Mouse (Mus musculus) C2C12 (cell line): ENCODE results near the gene Elmo2. TPM values are rescaled to one million over a fixed set of nuclear protein-coding genes. Genes with fewer than 3 reads are reported as not detected.

Experiments
- H3K27me3 ChIP-seq: one replicate; pipeline ENCODE4 v1.6.1; 2011; ENCODE audit not compliant: control insufficient read depth, insufficient read depth, insufficient read length
- H3K36me3 ChIP-seq: one replicate; pipeline ENCODE4 v1.6.1; 2011; ENCODE audit not compliant: control insufficient read depth, insufficient read depth
- H3K4me3 ChIP-seq: one replicate; pipeline ENCODE4 v1.5.1; 2011; ENCODE audit warnings: mild to moderate bottlenecking, control low read depth; ENCODE audit not compliant: poor library complexity, insufficient read depth, severe bottlenecking
- H3K79me2 ChIP-seq: one replicate; pipeline ENCODE4 v1.6.1; 2011; ENCODE audit not compliant: control insufficient read depth, insufficient read depth
- H3K79me3 ChIP-seq: one replicate; pipeline ENCODE4 v1.6.1; 2011; ENCODE audit warnings: low read depth, control low read depth
- H3ac ChIP-seq: one replicate; pipeline ENCODE3; 2011; ENCODE audit warnings: low read depth; ENCODE audit not compliant: control insufficient read depth, insufficient read length
- CEBPB ChIP-seq: IDR thresholded peaks from one replicate; pipeline ENCODE4 v1.6.1; 2011; ENCODE audit warnings: low read depth, mild to moderate bottlenecking, control low read depth, moderate library complexity
- CTCF ChIP-seq: IDR thresholded peaks from one replicate; pipeline ENCODE4 v1.5.1; 2011; ENCODE audit not compliant: control insufficient read depth, insufficient read depth, insufficient read length
- FOSL1 ChIP-seq: IDR thresholded peaks from one replicate; pipeline ENCODE4 v1.8.0; 2011; ENCODE audit warnings: mild to moderate bottlenecking, low read length; ENCODE audit not compliant: poor library complexity, insufficient read depth, severe bottlenecking
- MAX ChIP-seq: IDR thresholded peaks from one replicate; pipeline ENCODE4 v1.6.1; 2011; ENCODE audit warnings: mild to moderate bottlenecking, control low read depth
- MYOD1 ChIP-seq: IDR thresholded peaks from one replicate; pipeline ENCODE4 v1.6.1; 2011; ENCODE audit warnings: low read depth; ENCODE audit not compliant: control insufficient read depth, insufficient read length
- MYOG ChIP-seq: IDR thresholded peaks from one replicate; pipeline ENCODE4 v1.6.1; 2011; ENCODE audit not compliant: control insufficient read depth, insufficient read length; ENCODE audit errors: extremely low read depth
- USF1 ChIP-seq: IDR thresholded peaks from one replicate; pipeline ENCODE4 v1.6.1; 2011; ENCODE audit warnings: low read depth, mild to moderate bottlenecking, control low read depth, moderate library complexity
- polyA plus RNA-seq: library from polyadenylated mRNA; unstranded; fragments of >200 nt; fragmentation: generic; extraction: Trizol; gene quantifications from one replicate; pipeline ENCODE4 v1.2.1, GENCODE M21; 2012; ENCODE audit warnings: missing spikeins

Elmo2 gene
- polyA plus RNA-seq, 1 experiment = 26.4 TPM

DNA sequence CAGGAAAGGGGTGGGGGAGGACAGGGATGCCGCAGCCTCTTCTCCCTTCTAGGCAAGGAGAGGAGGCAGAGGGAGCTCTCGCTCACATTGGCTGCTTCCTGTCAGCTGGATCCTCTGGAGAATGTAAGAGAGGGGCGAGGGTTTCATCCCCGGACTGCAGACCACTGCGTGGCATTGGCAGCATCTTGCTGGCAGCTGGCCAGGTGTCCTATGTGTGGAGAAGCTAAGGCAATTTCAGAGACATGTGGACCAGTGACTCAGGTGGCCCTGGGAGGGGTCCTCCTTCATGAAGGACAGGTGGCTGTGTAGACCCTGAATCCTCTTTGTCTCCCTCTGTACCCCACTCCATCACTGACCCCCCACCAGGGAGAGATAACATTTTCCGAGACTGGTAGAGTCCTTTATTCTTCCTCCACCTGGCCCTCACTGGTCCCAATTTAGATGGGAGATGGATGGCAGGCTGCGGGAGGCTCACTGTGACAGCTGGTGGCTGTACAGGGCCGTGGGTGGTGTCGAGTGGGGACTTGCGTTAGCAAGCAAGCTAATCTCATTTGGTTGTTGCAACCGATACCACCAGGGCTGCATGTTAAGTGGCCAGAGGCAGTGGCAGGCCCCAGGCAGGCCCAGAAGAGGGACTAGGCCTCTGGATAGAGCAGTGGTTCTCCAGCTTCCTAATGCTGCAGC lies 69.0 kb downstream of the Elmo2 start:
- Histone ChIP-seq H3K79me3 (no peaks in the 10 kb centered on the region), H3K36me3 (no peaks in the 10 kb centered on the region), H3K4me3 (no peak overlapping the region), H3ac (no peak overlapping the region), H3K27me3 (peaks cover 58% of the 10 kb centered on the region), H3K79me2 (no peaks in the 10 kb centered on the region)
- TF ChIP-seq MAX (no peak), FOSL1 (no peak), CEBPB (no peak), CTCF (no peak), MYOG (no peak), USF1 (no peak), MYOD1 (no peak)

GRCm38 (mm10) chr2:165256213-165256612 lies 70.1 kb downstream of the Elmo2 start:
- Histone ChIP-seq H3ac (no peak overlapping the region), H3K27me3 (peaks cover 66% of the 10 kb centered on the region), H3K79me3 (no peaks in the 10 kb centered on the region), H3K79me2 (no peaks in the 10 kb centered on the region), H3K4me3 (no peak overlapping the region), H3K36me3 (no peaks in the 10 kb centered on the region)
- TF ChIP-seq MYOG = no peak
- TF ChIP-seq MYOD1 = no peak
- no peak for TF ChIP-seq FOSL1
- TF ChIP-seq MAX = no peak
- TF ChIP-seq USF1 = no peak
- TF ChIP-seq CTCF = no peak
- no peak for TF ChIP-seq CEBPB

GRCm38 (mm10) chr2:165253867-165254266 lies 72.4 kb downstream of the Elmo2 start:
- H3ac ChIP-seq = no peak overlapping the region
- H3K79me3 ChIP-seq = no peaks in the 10 kb centered on the region
- H3K36me3 ChIP-seq = no peaks in the 10 kb centered on the region
- no peak overlapping the region for H3K4me3 ChIP-seq
- peaks cover 69% of the 10 kb centered on the region for H3K27me3 ChIP-seq
- no peaks in the 10 kb centered on the region for H3K79me2 ChIP-seq
- TF ChIP-seq CTCF (no peak), FOSL1 (no peak)

- no peaks in the 10 kb centered on the region for H3K36me3 ChIP-seq
- TF ChIP-seq MAX (no peak), MYOG (no peak), CEBPB (no peak), FOSL1 (no peak), MYOD1 (no peak), USF1 (no peak), CTCF (no peak)
- H3K79me2 ChIP-seq = no peaks in the 10 kb centered on the region
- no peaks in the 10 kb centered on the region for H3K79me3 ChIP-seq
- peaks cover 73% of the 10 kb centered on the region for H3K27me3 ChIP-seq
- no peak overlapping the region for H3ac ChIP-seq
- no peak overlapping the region for H3K4me3 ChIP-seq
Measured at GRCm38 (mm10) chr2:165253269-165253668, 73.0 kb downstream of the Elmo2 start.

- no peak for TF ChIP-seq CTCF
- no peak for TF ChIP-seq CEBPB
- no peak for TF ChIP-seq MAX
- TF ChIP-seq MYOD1 = no peak
- TF ChIP-seq FOSL1 = no peak
- TF ChIP-seq USF1 = no peak
- no peak for TF ChIP-seq MYOG
- H3K79me3 ChIP-seq = no peaks in the 10 kb centered on the region
- H3K79me2 ChIP-seq = no peaks in the 10 kb centered on the region
- H3K36me3 ChIP-seq = no peaks in the 10 kb centered on the region
- peaks cover 73% of the 10 kb centered on the region for H3K27me3 ChIP-seq
- H3ac ChIP-seq = no peak overlapping the region
- no peak overlapping the region for H3K4me3 ChIP-seq
Measured at GRCm38 (mm10) chr2:165252801-165253200, 73.5 kb downstream of the Elmo2 start.

DNA sequence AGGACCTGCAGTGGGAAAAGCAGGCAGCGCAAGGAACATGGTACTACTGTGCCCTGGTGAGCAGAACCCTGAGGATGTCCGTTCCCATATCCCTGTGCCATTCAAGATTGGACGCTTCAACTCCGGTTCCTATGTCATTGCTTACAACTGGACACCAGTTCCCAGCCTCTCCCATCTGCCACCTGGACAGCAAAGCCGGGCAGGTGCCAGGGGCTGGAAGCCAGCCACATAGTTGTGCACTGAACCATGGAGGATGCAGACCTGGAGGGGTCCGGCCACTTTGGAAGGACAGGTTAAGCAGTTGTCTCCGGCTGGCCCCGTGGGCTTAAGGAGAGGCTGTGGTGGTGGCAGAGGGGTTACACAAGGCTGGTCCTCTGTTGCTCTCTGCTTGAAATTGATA lies 73.9 kb downstream of the Elmo2 start:
- H3K79me3 ChIP-seq = no peaks in the 10 kb centered on the region
- H3K27me3 ChIP-seq = peaks cover 76% of the 10 kb centered on the region
- no peak overlapping the region for H3ac ChIP-seq
- H3K79me2 ChIP-seq = no peaks in the 10 kb centered on the region
- TF ChIP-seq MYOG = no peak
- H3K36me3 ChIP-seq = no peaks in the 10 kb centered on the region
- no peak overlapping the region for H3K4me3 ChIP-seq

DNA sequence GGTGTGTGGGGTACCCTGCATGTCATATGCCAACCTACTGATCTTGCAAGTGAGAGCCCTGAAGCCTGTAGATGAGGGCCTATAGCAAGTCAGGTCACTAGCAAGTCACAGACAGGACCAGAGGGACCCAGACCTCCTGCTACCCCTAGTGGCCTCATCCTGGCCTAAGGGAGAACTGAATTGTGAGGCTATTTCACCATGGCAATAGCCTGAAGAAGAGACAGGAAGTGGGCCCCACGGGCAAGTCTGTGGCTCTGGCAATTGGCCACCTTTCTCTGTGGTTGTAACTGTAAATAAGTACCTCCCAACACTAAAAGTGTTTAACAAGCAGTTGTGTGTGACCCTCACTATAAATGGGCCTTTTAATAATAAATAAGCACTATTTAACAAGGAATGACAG lies 75.4 kb downstream of the Elmo2 start:
- H3K36me3 ChIP-seq = no peaks in the 10 kb centered on the region
- peaks cover 76% of the 10 kb centered on the region for H3K27me3 ChIP-seq
- TF ChIP-seq FOSL1 (no peak), USF1 (no peak), MAX (no peak), MYOD1 (no peak), CTCF (no peak), MYOG (no peak), CEBPB (no peak)
- H3K79me2 ChIP-seq = no peaks in the 10 kb centered on the region
- no peak overlapping the region for H3K4me3 ChIP-seq
- no peaks in the 10 kb centered on the region for H3K79me3 ChIP-seq
- H3ac ChIP-seq = no peak overlapping the region
